Mouse (Mus musculus) lung, postnatal 0 days (tissue): ENCODE data around the gene Isoc2b. TPM values are rescaled to one million over a fixed set of nuclear protein-coding genes. Genes with fewer than 3 reads are reported as not detected.
A peak's percentile ranks its signal among the peaks of the same experiment; 100 is the strongest.
"Not testable (repeated sequence)": the region's sequence is repeated elsewhere in the genome, so short reads cannot be mapped to it uniquely, and the experiment has no call there.

ENCODE experiments used
- ATAC-seq: fragments of 200-750 bp; cut with Nextera tagmentation; 2 replicates; pipeline ENCODE4 v1.8.0; 2017; ENCODE audit warnings: moderate library complexity
- DNase-seq: peaks from one replicate; pipeline ENCODE4 v3.0.0-alpha.2; 2016; ENCODE audit warnings: low spot score
- H3K27ac ChIP-seq: fragments of 300-500 bp; sonication (generic); 2 replicates; pipeline ENCODE4 v1.5.1; 2014; ENCODE audit warnings: antibody characterized with exemption, mild to moderate bottlenecking, low read length, mixed read lengths
- H3K27me3 ChIP-seq: fragments of 300-500 bp; sonication (generic); replicated peaks from 2 replicates; pipeline ENCODE4 v1.6.1; 2014; ENCODE audit warnings: low read length, mixed read lengths; ENCODE audit not compliant: insufficient read depth
- H3K36me3 ChIP-seq: fragments of 300-500 bp; sonication (generic); 2 replicates; pipeline ENCODE4 v1.6.1; 2014; ENCODE audit warnings: low read length, mixed read lengths; ENCODE audit not compliant: insufficient read depth
- H3K4me1 ChIP-seq: fragments of 300-500 bp; sonication (generic); 2 replicates; pipeline ENCODE4 v1.6.1; 2014; ENCODE audit warnings: antibody characterized with exemption, low read depth, low read length, mixed read lengths; ENCODE audit not compliant: insufficient read depth
- H3K4me2 ChIP-seq: fragments of 300-500 bp; sonication (generic); replicated peaks from 2 replicates; pipeline ENCODE4 v1.6.1; 2014; ENCODE audit warnings: low read depth, mild to moderate bottlenecking, low read length, moderate library complexity, mixed read lengths
- H3K4me3 ChIP-seq: fragments of 300-500 bp; sonication (generic); 2 replicates; pipeline ENCODE4 v1.5.1; 2014; ENCODE audit warnings: low read depth, low read length
- H3K9ac ChIP-seq: fragments of 300-500 bp; sonication (generic); replicated peaks from 2 replicates; pipeline ENCODE4 v1.6.1; 2014; ENCODE audit warnings: low read depth, mild to moderate bottlenecking
- H3K9me3 ChIP-seq: fragments of 300-500 bp; sonication (generic); 2 replicates; pipeline ENCODE4 v1.6.1; 2016; ENCODE audit warnings: low read length, mixed read lengths
- CTCF ChIP-seq: IDR thresholded peaks from 2 replicates; pipeline ENCODE4 v1.5.1; 2016; ENCODE audit warnings: antibody characterized with exemption, mild to moderate bottlenecking
- EP300 ChIP-seq: IDR thresholded peaks from 2 replicates; pipeline ENCODE4 v1.6.1; 2016; ENCODE audit warnings: antibody characterized with exemption, mild to moderate bottlenecking, control low read depth
- WGBS: fragments of 180-500 bp; shearing (Covaris S2); extraction: QIAGEN DNeasy Blood & Tissue Kit; methylation state at CpG from one replicate; pipeline ENCODE4 v1.1.7; 2014; 5-methylcytosine and 5-hydroxymethylcytosine counted together
- polyA plus RNA-seq: library from polyadenylated mRNA; unstranded; fragments of >200 nt; fragmentation: Nextera tagmentation; extraction: Ambion mirVana; gene quantifications from 2 replicates; pipeline ENCODE4 v1.2.1, GENCODE M21; 2015

Gene Isoc2b
- polyA plus RNA-seq, 1 experiment from 2014 or later: 12.7 TPM

DNA sequence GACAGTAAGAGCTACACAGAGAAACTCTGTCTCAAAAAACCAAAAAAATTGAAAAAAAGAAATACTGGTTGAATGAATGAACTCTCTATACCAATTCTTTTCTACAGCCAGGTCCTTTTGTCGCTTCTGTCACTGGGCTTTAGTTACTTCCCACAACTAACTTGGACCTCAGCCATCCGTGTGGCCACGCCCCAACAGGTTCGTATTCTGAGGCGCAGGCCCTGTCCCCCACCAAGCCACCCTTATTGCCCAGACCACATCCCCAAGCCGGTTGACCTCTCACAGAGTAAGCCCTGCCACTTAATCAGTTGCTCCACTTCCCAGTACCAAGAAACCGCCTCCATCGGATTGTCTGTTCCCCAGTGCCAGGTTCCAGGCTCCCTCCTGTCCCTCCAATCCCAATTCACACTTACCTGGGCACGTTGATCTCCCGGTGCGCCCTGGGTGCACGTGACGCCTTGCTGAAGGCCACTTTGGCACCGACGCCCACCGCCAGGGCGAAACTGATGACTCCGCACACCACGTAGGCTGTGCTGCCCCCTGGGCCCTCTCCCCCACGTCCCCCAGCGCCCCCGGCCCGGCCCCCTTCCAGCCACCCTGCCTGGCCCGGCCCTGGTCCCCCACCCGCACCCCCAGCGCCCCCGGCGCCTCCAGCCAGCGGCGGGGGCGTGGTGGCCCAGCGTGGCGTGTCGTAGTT lies 34.3 kb downstream of the Isoc2b start:
- Histone ChIP-seq H3K9me3 (no peaks in the 10 kb centered on the region), H3K36me3 (no peaks in the 10 kb centered on the region), H3K9ac (0 out of 2 replicates have a peak overlapping the region, but pooled peaks have one; percentile 5), H3K27ac (peak overlapping the region; percentile 64; the same call in 1 of the 2 replicates), H3K27me3 (0 out of 2 replicates have a peak, but pooled peaks cover 7% of the 10 kb centered on the region), H3K4me3 (peak overlapping the region; percentile 39), H3K4me2 (peak overlapping the region; percentile 76), H3K4me1 (peaks cover 4% of the 10 kb centered on the region; the same call in 1 of the 2 replicates)
- TF ChIP-seq CTCF: no peak
- no peak for TF ChIP-seq EP300
- DNase-seq (peak; percentile 5), ATAC-seq (peak; percentile 8; the same call in 1 of the 2 replicates)
- 5% methylated on average over 32 of the region's 34 CpGs for WGBS

- 16% methylated on average over 12 of the region's 12 CpGs for WGBS
- no peak overlapping the region for H3K27ac ChIP-seq
- no peak overlapping the region for H3K4me3 ChIP-seq
- no peak for TF ChIP-seq CTCF
- TF ChIP-seq EP300: no peak
- H3K4me2 ChIP-seq: no peak overlapping the region
- no peak for DNase-seq
- no peaks in the 10 kb centered on the region for H3K4me1 ChIP-seq
- no peaks in the 10 kb centered on the region for H3K36me3 ChIP-seq
- no peak overlapping the region for H3K9ac ChIP-seq
- no peak for ATAC-seq
- H3K9me3 ChIP-seq: no peaks in the 10 kb centered on the region
- H3K27me3 ChIP-seq: no peaks in the 10 kb centered on the region
Measured at GRCm38 (mm10) chr7:4830476-4830875, 39.6 kb downstream of the Isoc2b start.

DNA sequence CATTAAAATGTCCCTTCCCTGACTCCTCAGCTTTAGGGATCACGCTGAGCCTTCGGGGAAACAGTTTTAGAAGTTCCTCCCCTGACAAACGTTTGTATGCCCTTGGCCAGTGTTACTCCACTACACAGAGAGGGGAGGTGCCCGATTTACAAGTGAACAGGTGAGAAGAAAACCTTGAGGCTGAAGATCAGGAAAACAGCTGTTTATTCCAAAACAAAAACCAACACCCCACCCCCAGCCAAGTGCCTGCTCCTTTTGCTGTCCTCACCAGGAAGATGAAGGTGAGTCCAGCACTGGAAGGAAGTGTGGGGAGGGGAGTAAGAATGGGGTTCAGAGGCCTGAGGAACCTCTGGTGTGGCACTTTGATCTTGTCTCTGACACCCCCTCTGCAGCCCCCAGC lies 44.7 kb downstream of the Isoc2b start:
- H3K36me3 ChIP-seq: no peaks in the 10 kb centered on the region
- H3K27me3 ChIP-seq: no peaks in the 10 kb centered on the region
- DNase-seq (no peak), ATAC-seq (no peak)
- TF ChIP-seq CTCF (no peak), EP300 (no peak)
- no peak overlapping the region for H3K4me3 ChIP-seq
- H3K9me3 ChIP-seq: no peaks in the 10 kb centered on the region
- H3K9ac ChIP-seq: no peak overlapping the region
- WGBS: 39% methylated on average over 4 of the region's 4 CpGs
- H3K4me1 ChIP-seq: no peaks in the 10 kb centered on the region
- H3K4me2 ChIP-seq: no peak overlapping the region
- no peak overlapping the region for H3K27ac ChIP-seq

DNA sequence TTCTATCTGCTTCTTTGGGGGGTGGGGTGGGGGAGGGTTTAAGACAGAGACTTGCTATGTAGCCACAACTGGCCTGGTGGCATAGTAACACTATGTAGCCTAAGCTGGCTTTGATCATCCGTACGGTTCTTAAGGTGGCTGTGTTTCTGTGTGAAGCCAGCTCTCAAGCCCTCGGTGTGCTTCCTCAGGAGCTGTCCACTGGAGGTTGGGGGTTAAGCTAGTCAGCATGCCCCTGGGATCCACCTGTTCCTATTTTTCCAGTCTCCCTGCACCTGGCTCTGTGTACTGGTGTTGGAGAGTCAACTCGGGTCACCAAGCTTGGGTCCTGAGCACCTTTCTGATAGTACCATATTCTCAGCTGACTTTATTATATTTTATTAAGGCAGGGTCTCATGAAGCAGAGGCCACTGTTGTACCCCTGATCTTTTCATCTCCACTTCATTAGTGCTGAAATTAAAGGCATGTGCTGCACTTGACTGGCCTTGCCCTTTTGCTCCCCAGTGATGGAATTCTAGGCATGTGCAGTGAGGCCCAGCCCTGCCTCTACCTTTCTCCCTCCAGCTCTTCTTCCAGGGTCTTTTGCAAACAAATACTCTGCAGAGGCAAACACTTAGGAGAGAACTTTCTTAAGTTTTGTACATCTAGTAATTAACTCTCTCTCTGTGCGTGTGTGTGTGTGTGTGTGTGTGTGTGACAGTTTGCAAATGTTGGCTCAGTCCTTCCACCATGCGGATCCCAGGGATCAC lies 47.7 kb downstream of the Isoc2b start:
- Histone ChIP-seq H3K9ac (no peak overlapping the region), H3K36me3 (no peaks in the 10 kb centered on the region), H3K27ac (peak overlapping the region; percentile 80), H3K9me3 (no peaks in the 10 kb centered on the region), H3K4me2 (no peak overlapping the region), H3K4me3 (no peak overlapping the region), H3K27me3 (no peaks in the 10 kb centered on the region), H3K4me1 (0 out of 2 replicates have a peak, but pooled peaks cover 5% of the 10 kb centered on the region)
- peak; percentile 86 for ATAC-seq
- DNase-seq: peak; percentile 69
- no peak for TF ChIP-seq CTCF
- peak; percentile 57 for TF ChIP-seq EP300
- WGBS: 34% methylated on average over 6 of the region's 6 CpGs

- Histone ChIP-seq H3K9me3 (no peaks in the 10 kb centered on the region), H3K36me3 (no peaks in the 10 kb centered on the region), H3K4me3 (no peak overlapping the region), H3K27ac (peak overlapping the region; percentile 80), H3K9ac (no peak overlapping the region), H3K27me3 (no peaks in the 10 kb centered on the region), H3K4me2 (no peak overlapping the region), H3K4me1 (0 out of 2 replicates have a peak, but pooled peaks cover 5% of the 10 kb centered on the region)
- 50% methylated on average over 4 of the region's 4 CpGs for WGBS
- TF ChIP-seq CTCF: no peak
- no peak for TF ChIP-seq EP300
- ATAC-seq (no peak), DNase-seq (no peak)
Measured at GRCm38 (mm10) chr7:4821690-4822089, 48.4 kb downstream of the Isoc2b start.

GRCm38 (mm10) chr7:4820925-4821324 lies 49.1 kb downstream of the Isoc2b start:
- H3K9ac ChIP-seq, ATAC-seq, H3K9me3 ChIP-seq, H3K4me2 ChIP-seq, H3K4me1 ChIP-seq, H3K27me3 ChIP-seq, H3K36me3 ChIP-seq, DNase-seq, H3K27ac ChIP-seq, H3K4me3 ChIP-seq: not testable (repeated sequence)
- WGBS: 89% methylated on average over 7 of the region's 7 CpGs
